Mouse (Mus musculus): ENCODE results near the gene Trp53bp1. TPM values are rescaled to one million over a fixed set of nuclear protein-coding genes. Genes with fewer than 3 reads are reported as not detected.

Gene Trp53bp1
- 40.1 and 43.4 TPM in 2 replicates for polyA plus RNA-seq (2015; fragmentation: Nextera tagmentation; extraction: Ambion mirVana)

DNA sequence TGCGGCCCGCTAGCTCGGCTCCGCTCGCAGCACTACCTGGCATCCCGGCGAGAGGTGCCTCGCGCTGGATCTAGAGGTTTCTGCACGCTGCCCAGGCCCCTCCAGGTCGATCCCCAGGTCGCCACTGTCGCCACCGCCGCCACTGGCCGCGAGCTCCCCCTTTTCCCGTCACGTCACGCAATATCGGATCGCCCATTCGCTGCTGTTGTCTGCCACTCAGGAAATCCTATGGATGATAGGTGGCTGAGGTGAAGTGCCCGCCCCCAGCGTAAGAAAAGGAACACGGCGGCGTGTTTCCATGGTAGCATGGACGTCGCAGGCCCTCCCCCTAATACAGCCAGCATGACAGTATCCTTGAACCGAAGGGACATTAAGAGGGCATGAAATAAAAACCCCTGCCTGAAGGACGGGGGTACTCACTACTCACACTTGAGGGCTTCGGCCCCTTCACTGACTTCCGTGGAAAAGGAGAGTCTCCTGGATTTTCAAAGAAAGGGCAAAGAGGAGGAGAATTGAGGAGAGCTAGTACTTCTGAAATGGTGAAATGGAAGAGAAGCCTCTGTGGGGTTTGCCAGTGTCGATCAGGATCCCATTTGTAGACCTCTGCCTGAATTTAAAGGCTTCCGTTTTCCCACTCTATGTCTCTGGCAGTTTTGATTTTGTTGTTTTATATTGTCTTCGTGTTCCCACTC is at the start of gene Trp53bp1:
Gene Trp53bp1 (minus strand): TSS at position 172 of the 692 bp plus-strand sequence.
- peak; percentile 99 for ATAC-seq
- WGBS = under 1% methylated on average over 37 of the region's 37 CpGs
- peak within 1 kb of the TSS; percentile 83 for H3K9ac ChIP-seq
- peak within 1 kb of the TSS; percentile 81 for H3K27ac ChIP-seq
- no peaks in the 10 kb centered on the region for H3K9me3 ChIP-seq
- H3K4me1 ChIP-seq (replicated peaks) = peaks cover 10% of the 10 kb centered on the region; the same call in 1 of the 2 replicates
- H3K27me3 ChIP-seq (replicated peaks) = no peaks in the 10 kb centered on the region
- peak within 1 kb of the TSS; percentile 90 for H3K4me3 ChIP-seq (replicated peaks)
- H3K4me2 ChIP-seq (replicated peaks) = peak within 1 kb of the TSS; percentile 78
- 0 out of 2 replicates have a peak, but pooled peaks cover 3% of the 10 kb centered on the region for H3K36me3 ChIP-seq

GRCm38 (mm10) chr2:121316278-121316677 is 45.1 kb upstream of the Trp53bp1 start:
- no peaks in the 10 kb centered on the region for H3K27me3 ChIP-seq (replicated peaks)
- no peak overlapping the region for H3K4me2 ChIP-seq (replicated peaks)
- H3K27ac ChIP-seq = no peak overlapping the region
- no peak for ATAC-seq
- no peaks in the 10 kb centered on the region for H3K4me1 ChIP-seq (replicated peaks)
- H3K9ac ChIP-seq = no peak overlapping the region
- H3K4me3 ChIP-seq (replicated peaks) = no peak overlapping the region
- peaks cover 2% of the 10 kb centered on the region; the same call in 1 of the 2 replicates for H3K36me3 ChIP-seq
- WGBS = 77% methylated on average over 8 of the region's 8 CpGs
- H3K9me3 ChIP-seq = no peaks in the 10 kb centered on the region

DNA sequence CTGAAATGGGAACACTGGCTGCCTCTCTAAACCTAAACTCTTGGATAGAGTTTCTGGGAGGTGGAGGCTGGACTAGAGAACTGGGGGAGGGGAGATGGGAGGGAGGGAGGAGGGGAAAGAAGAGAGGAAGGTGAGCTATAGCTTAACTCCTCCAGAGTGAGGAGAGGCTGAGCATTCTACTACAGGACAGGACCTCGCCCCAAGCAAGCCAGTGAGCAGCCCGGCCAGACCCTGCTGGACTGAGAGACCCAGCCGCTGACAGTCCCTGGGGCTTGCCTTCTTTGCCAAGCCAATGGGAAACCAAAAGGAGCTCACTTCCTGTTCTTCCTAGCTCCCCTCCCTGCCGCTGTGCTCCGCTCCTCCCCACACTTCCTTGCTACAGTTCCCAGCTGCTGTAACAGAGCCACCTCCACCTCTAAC is 37.8 kb upstream of the Trp53bp1 start:
- Histone ChIP-seq H3K27me3 (replicated peaks) (no peaks in the 10 kb centered on the region), H3K4me3 (replicated peaks) (peak overlapping the region; percentile 9; the same call in 1 of the 2 replicates), H3K27ac (peak overlapping the region; percentile 60), H3K4me1 (replicated peaks) (peaks cover 7% of the 10 kb centered on the region), H3K36me3 (0 out of 2 replicates have a peak, but pooled peaks cover 4% of the 10 kb centered on the region), H3K9me3 (no peaks in the 10 kb centered on the region), H3K4me2 (replicated peaks) (peak overlapping the region; percentile 49), H3K9ac (no peak overlapping the region)
- WGBS = 14% methylated on average over 5 of the region's 5 CpGs
- peak; percentile 72 for ATAC-seq

- 75% methylated on average over 10 of the region's 10 CpGs for WGBS
- no peak overlapping the region for H3K4me2 ChIP-seq (replicated peaks)
- ATAC-seq = no peak
- peaks cover 22% of the 10 kb centered on the region for H3K4me1 ChIP-seq (replicated peaks)
- H3K9ac ChIP-seq = no peak overlapping the region
- no peaks in the 10 kb centered on the region for H3K9me3 ChIP-seq
- H3K36me3 ChIP-seq = 0 out of 2 replicates have a peak, but pooled peaks cover 3% of the 10 kb centered on the region
- H3K27me3 ChIP-seq (replicated peaks) = peaks cover 11% of the 10 kb centered on the region; the same call in 1 of the 2 replicates
- no peak overlapping the region for H3K27ac ChIP-seq
- no peak overlapping the region for H3K4me3 ChIP-seq (replicated peaks)
These were observed 28.8 kb upstream of the Trp53bp1 start for GRCm38 (mm10) chr2:121300036-121300435.

DNA sequence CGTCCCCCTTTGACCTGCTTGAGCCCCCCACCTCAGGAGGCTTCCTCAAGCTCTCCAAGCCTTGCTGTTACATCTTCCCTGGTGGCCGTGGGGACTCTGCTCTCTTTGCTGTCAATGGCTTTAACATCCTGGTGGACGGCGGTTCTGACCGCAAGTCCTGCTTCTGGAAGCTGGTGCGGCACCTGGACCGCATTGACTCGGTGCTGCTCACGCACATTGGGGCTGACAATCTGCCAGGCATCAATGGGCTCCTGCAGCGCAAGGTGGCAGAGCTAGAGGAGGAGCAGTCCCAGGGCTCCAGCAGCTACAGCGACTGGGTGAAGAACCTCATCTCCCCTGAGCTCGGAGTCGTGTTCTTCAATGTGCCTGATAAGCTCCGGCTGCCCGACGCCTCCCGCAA is 28.3 kb upstream of the Trp53bp1 start:
- Histone ChIP-seq H3K9me3 (no peaks in the 10 kb centered on the region), H3K4me2 (replicated peaks) (no peak overlapping the region), H3K27ac (no peak overlapping the region), H3K4me1 (replicated peaks) (peaks cover 28% of the 10 kb centered on the region), H3K27me3 (replicated peaks) (peaks cover 11% of the 10 kb centered on the region; the same call in 1 of the 2 replicates), H3K36me3 (0 out of 2 replicates have a peak, but pooled peaks cover 3% of the 10 kb centered on the region), H3K4me3 (replicated peaks) (no peak overlapping the region), H3K9ac (no peak overlapping the region; the same call in 1 of the 2 replicates)
- no peak for ATAC-seq
- 87% methylated on average over 17 of the region's 17 CpGs for WGBS

GRCm38 (mm10) chr2:121298131-121298530 is 26.9 kb upstream of the Trp53bp1 start:
- no peak overlapping the region for H3K4me3 ChIP-seq (replicated peaks)
- H3K9me3 ChIP-seq = no peaks in the 10 kb centered on the region
- no peaks in the 10 kb centered on the region for H3K36me3 ChIP-seq
- peaks cover 11% of the 10 kb centered on the region; the same call in 1 of the 2 replicates for H3K27me3 ChIP-seq (replicated peaks)
- H3K4me2 ChIP-seq (replicated peaks) = peak overlapping the region; percentile 83
- H3K9ac ChIP-seq = no peak overlapping the region
- H3K27ac ChIP-seq = no peak overlapping the region
- peak; percentile 61 for ATAC-seq
- WGBS = 13% methylated on average over 8 of the region's 8 CpGs
- H3K4me1 ChIP-seq (replicated peaks) = peaks cover 33% of the 10 kb centered on the region

DNA sequence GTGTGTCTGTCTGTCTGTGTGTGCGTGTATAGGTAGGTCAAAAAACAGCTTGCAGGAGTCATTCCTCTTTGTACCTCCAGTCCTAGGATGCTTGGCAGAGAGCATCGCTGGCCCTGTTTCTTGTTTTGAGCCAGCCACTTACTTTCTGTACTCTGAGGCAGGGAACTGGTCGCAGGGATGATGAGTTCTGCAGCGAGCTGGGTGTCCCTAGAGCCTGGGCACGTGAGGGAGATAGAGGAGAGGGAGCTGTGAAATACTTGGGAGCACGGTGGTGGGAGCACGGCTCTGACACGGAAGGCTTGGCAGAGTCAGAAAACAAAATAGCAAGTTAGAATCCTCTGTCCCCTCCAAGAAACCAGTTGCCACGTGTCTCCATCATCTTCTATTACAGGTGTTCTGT is 26.5 kb upstream of the Trp53bp1 start:
- no peaks in the 10 kb centered on the region for H3K36me3 ChIP-seq
- H3K4me2 ChIP-seq (replicated peaks) = peak overlapping the region; percentile 83
- no peak overlapping the region for H3K27ac ChIP-seq
- no peak overlapping the region for H3K9ac ChIP-seq
- WGBS = 23% methylated on average over 9 of the region's 9 CpGs
- peaks cover 11% of the 10 kb centered on the region; the same call in 1 of the 2 replicates for H3K27me3 ChIP-seq (replicated peaks)
- H3K4me3 ChIP-seq (replicated peaks) = no peak overlapping the region
- H3K9me3 ChIP-seq = no peaks in the 10 kb centered on the region
- H3K4me1 ChIP-seq (replicated peaks) = peaks cover 33% of the 10 kb centered on the region
- no peak for ATAC-seq

DNA sequence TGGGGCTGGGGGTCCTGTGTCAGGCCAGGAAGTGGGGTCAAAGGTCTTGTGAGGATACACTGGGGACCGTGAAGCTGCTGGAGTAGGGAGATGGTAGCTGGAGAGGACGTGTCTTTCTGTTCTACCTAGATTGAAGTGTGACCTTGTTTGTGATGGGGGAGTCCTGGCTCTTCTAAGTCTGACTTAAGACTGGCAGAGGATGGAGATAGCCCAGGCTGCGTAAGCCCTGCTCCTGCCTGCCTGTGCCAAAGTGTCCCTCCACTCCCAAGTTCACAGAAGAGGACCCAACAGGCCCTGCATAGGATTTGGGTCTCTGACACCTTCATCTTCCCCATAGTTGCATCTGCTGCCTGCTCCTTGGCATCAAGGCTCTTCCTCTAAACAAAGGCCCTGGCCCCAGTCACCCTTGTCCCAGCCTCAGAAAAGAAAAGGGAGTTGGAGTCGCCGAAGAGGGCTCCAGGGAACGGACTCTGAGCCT is 25.6 kb upstream of the Trp53bp1 start:
- Histone ChIP-seq H3K4me3 (replicated peaks) (peak overlapping the region; percentile 46), H3K9me3 (no peaks in the 10 kb centered on the region), H3K36me3 (no peaks in the 10 kb centered on the region), H3K27ac (no peak overlapping the region), H3K27me3 (replicated peaks) (peaks cover 11% of the 10 kb centered on the region; the same call in 1 of the 2 replicates), H3K9ac (no peak overlapping the region), H3K4me1 (replicated peaks) (peaks cover 33% of the 10 kb centered on the region), H3K4me2 (replicated peaks) (peak overlapping the region; percentile 83)
- 23% methylated on average over 6 of the region's 6 CpGs for WGBS
- ATAC-seq = no peak

DNA sequence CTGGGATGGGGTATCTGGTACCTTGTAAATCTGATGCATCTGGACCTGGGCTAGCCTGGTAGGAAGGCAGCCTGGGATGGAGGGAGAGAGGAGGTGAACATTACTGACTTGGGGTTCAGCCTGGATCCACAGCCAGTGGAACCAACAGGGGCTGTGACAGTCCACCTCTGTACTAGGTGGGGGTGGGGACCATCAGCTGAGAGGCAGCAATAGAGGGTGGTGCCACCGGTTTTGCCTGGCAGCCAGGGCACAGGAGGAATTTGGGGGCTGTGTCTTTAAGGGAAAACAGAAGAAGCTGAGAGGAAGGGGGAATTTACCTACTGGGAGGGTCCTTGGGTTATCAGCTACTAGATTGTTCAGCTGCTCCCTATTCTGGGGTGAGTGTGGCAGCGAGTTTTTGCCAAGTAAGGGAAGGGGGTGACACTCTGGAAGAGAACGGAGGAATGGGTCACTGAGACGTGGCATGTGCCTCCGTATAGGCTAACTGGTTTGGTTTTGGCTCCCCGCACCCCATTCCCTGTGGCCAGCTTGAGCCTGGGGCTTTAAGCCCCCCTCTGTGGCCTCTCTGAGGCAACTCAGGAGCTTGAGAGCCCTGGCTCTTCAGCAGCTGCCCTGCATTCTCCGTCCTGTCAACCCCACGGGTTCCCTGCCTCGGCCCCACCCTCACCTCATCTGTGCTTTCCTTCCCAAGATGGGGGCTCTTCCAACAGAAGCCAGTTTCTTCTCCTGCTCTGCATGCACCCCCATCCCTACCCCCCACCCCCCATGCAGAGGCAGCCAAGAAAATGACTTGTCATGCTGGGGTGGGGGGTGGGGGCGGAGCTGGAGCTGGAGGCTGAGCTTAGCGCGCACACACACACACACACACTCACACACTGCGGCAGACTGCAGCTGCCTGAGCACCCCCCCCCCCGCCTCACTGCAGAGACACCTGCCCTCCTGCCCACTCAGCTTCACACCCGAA is 24.7 kb upstream of the Trp53bp1 start:
- Histone ChIP-seq H3K9ac (peak overlapping the region; percentile 47), H3K4me3 (replicated peaks) (peak overlapping the region; percentile 46), H3K27me3 (replicated peaks) (peaks cover 11% of the 10 kb centered on the region), H3K4me1 (replicated peaks) (peaks cover 33% of the 10 kb centered on the region), H3K4me2 (replicated peaks) (peak overlapping the region; percentile 83), H3K27ac (0 out of 2 replicates have a peak overlapping the region, but pooled peaks have one; percentile 5), H3K36me3 (no peaks in the 10 kb centered on the region), H3K9me3 (no peaks in the 10 kb centered on the region)
- ATAC-seq = peak; percentile 19
- WGBS = 2% methylated on average over 15 of the region's 15 CpGs

DNA sequence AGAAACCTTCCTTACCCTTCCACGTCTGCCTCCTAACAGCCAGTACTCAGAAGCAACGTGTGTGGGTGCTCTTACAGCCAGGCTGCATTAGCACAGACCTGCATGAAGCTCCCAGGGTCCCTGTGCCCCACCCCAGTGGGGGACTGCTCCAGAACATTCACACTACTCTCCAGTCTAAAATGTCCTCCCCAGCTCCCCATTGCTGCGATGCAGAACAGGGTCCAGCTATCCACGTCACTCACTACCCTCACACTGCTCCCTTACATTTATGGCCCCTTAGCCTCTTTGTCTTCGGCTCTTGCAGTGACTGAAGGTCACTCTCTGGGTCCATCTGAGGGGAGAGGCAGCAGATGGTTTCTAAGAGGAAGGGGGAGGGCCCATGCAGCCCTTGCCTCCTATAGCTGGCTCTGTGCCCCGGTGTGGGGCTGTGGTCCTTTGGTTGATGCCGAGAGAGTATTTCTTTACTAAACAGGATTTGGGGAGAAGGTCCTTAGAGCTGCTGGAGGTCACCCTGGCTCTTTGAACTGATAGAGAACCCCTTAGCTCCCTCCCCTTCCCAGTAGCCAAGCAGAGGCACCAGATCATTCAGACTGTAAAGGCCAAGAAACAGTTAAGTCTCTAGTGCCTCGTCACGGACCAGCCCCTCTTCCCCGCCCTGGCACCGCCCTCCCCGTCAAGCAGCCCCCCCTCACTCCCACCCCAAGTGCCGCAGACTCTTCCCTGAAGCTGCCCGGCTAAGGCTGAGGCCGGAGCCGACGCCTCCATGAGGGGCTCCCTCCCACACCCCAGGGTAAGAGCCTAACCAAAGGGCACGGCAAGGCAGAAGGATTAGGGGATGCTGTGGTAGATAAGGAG is 23.8 kb upstream of the Trp53bp1 start:
- H3K27ac ChIP-seq = peak overlapping the region; percentile 66
- WGBS = under 1% methylated on average over 18 of the region's 18 CpGs
- H3K9ac ChIP-seq = peak overlapping the region; percentile 47
- peak overlapping the region; percentile 46 for H3K4me3 ChIP-seq (replicated peaks)
- H3K9me3 ChIP-seq = no peaks in the 10 kb centered on the region
- H3K36me3 ChIP-seq = no peaks in the 10 kb centered on the region
- peak; percentile 76 for ATAC-seq
- peaks cover 20% of the 10 kb centered on the region for H3K27me3 ChIP-seq (replicated peaks)
- peaks cover 35% of the 10 kb centered on the region for H3K4me1 ChIP-seq (replicated peaks)
- peak overlapping the region; percentile 83 for H3K4me2 ChIP-seq (replicated peaks)

DNA sequence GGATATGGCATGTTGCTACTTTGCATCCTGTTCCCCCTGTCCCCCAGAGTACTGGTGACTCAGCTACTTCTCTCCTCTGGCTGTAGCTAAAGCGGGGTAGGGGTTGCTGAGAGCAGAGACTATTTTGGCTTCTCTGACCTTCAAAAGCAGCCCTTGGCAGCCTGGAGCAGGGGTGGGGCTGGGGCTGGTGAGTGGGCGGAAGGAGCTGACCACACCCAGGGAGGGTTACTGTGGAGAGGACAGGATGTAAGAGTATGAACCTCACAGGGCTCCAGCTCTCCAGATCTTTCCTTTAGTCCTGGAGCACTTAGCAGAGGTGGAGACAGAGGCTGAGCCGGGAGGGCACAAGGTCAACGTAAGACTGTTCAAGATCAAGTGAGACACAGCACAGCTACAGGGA is 23.0 kb upstream of the Trp53bp1 start:
- Histone ChIP-seq H3K27me3 (replicated peaks) (peaks cover 21% of the 10 kb centered on the region), H3K36me3 (no peaks in the 10 kb centered on the region), H3K9ac (no peak overlapping the region), H3K4me3 (replicated peaks) (peak overlapping the region; percentile 46; the same call in 1 of the 2 replicates), H3K9me3 (no peaks in the 10 kb centered on the region), H3K4me2 (replicated peaks) (peak overlapping the region; percentile 83), H3K27ac (0 out of 2 replicates have a peak overlapping the region, but pooled peaks have one; percentile 66), H3K4me1 (replicated peaks) (peaks cover 40% of the 10 kb centered on the region)
- 16% methylated on average over 4 of the region's 4 CpGs for WGBS
- ATAC-seq = no peak
